Mouse (Mus musculus) forebrain, embryonic 14.5 days (tissue): ENCODE measurements at regions not wholly inside any gene's neighbourhood (a gene's known extent, or its start where the extent isn't known, plus 50 kb on each side); places are given as distances from the start of the nearest gene placed in this dataset.

Experiments used
- ATAC-seq: fragments of 200-750 bp; cut with Nextera tagmentation; 2 replicates; pipeline ENCODE4 v1.8.0; 2017; ENCODE audit warnings: mild to moderate bottlenecking, moderate library complexity
- DNase-seq: peaks from one replicate; pipeline ENCODE4 v3.0.0-alpha.2; 2015; ENCODE audit warnings: low spot score
- H3K27ac ChIP-seq: fragments of 300-500 bp; sonication (generic); 2 replicates; pipeline ENCODE4 v1.5.1; 2014; ENCODE audit warnings: low read depth, mild to moderate bottlenecking, control low read depth, low read length, moderate library complexity
- H3K27me3 ChIP-seq: fragments of 300-500 bp; sonication (generic); replicated peaks from 2 replicates; pipeline ENCODE4 v1.6.1; 2014; ENCODE audit warnings: low read length, control low read depth, mixed read lengths; ENCODE audit not compliant: control insufficient read depth, insufficient read depth
- H3K36me3 ChIP-seq: fragments of 300-500 bp; sonication (generic); 2 replicates; pipeline ENCODE4 v1.6.1; 2014; ENCODE audit warnings: low read length, control low read depth; ENCODE audit not compliant: control insufficient read depth, insufficient read depth
- H3K4me1 ChIP-seq: fragments of 300-500 bp; sonication (generic); 2 replicates; pipeline ENCODE4 v1.6.1; 2014; ENCODE audit warnings: antibody characterized with exemption, low read length, control low read depth; ENCODE audit not compliant: control insufficient read depth, insufficient read depth
- H3K4me2 ChIP-seq: fragments of 300-500 bp; sonication (generic); 2 replicates; pipeline ENCODE4 v1.6.1; 2014; ENCODE audit warnings: mild to moderate bottlenecking, control low read depth, low read length
- H3K4me3 ChIP-seq: fragments of 300-500 bp; sonication (generic); 2 replicates; pipeline ENCODE4 v1.5.1; 2014; ENCODE audit warnings: low read depth, low read length, control low read depth
- H3K9ac ChIP-seq: fragments of 300-500 bp; sonication (generic); 2 replicates; pipeline ENCODE4 v1.6.1; 2014; ENCODE audit warnings: mild to moderate bottlenecking, low read length, control low read depth, moderate library complexity
- H3K9me3 ChIP-seq: fragments of 300-500 bp; sonication (generic); replicated peaks from 2 replicates; pipeline ENCODE4 v1.6.1; 2016; ENCODE audit warnings: low read length, control low read depth, mixed read lengths; ENCODE audit not compliant: control insufficient read depth
- WGBS: fragments of 180-500 bp; shearing (Covaris S2); extraction: QIAGEN DNeasy Blood & Tissue Kit; methylation state at CpG from one replicate; pipeline ENCODE4 v1.1.7; 2014; 5-methylcytosine and 5-hydroxymethylcytosine counted together

DNA sequence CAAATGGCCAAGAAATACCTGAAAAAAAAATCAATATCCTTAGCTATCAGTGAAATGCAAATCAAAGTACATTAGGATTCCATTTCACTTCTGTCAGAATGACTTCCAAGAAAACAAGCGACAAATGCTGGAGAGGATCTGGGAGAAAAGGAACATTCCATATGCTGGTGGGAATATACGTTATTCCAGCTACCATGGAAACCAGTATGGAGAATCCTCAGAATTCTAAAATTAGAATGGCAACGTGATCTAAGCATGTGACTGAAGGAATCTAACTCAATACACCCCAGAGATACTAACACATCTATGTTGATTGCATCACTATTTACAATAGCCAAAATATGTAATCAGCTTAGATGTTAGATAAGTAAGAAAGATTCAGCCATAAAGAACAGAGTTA lies 146.1 kb upstream of the Sox14 start:
- no peak overlapping the region for H3K9ac ChIP-seq
- H3K36me3 ChIP-seq = no peaks in the 10 kb centered on the region
- no peak overlapping the region for H3K4me2 ChIP-seq
- no peak overlapping the region for H3K4me3 ChIP-seq
- H3K27ac ChIP-seq = no peak overlapping the region
- WGBS = 73% methylated on average over 3 of the region's 3 CpGs
- ATAC-seq (no peak; the same call in 1 of the 2 replicates), DNase-seq (peak; percentile 62)
- no peaks in the 10 kb centered on the region for H3K27me3 ChIP-seq
- H3K4me1 ChIP-seq = no peaks in the 10 kb centered on the region
- no peaks in the 10 kb centered on the region for H3K9me3 ChIP-seq

DNA sequence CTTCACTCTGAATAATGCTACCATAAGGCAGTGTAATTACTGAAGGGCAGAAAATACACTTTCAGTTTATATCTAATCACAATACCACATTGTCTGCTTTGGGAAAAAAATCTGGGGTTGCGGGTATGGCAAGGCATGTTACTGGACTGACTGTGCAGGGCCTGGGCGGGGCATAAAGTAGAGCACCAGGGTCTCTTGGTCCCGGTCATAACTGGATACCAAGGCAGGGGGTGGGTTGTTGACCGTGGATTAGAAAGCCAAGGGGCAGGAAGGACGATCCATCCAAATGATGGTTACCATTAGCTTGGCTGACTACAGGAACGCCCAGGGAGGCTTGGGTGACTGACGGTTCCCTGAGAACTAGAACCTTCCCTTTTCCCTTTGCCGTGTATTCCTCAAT lies 119.2 kb upstream of the Sox14 start:
- peaks cover 13% of the 10 kb centered on the region for H3K4me1 ChIP-seq
- WGBS = 36% methylated on average over 8 of the region's 8 CpGs
- no peaks in the 10 kb centered on the region for H3K36me3 ChIP-seq
- H3K27me3 ChIP-seq = 0 out of 2 replicates have a peak, but pooled peaks cover 7% of the 10 kb centered on the region
- H3K4me2 ChIP-seq = peak overlapping the region; percentile 55
- ATAC-seq (no peak), DNase-seq (peak; percentile 11)
- no peaks in the 10 kb centered on the region for H3K9me3 ChIP-seq
- H3K27ac ChIP-seq = no peak overlapping the region
- peak overlapping the region; percentile 9; the same call in 1 of the 2 replicates for H3K4me3 ChIP-seq
- no peak overlapping the region for H3K9ac ChIP-seq

DNA sequence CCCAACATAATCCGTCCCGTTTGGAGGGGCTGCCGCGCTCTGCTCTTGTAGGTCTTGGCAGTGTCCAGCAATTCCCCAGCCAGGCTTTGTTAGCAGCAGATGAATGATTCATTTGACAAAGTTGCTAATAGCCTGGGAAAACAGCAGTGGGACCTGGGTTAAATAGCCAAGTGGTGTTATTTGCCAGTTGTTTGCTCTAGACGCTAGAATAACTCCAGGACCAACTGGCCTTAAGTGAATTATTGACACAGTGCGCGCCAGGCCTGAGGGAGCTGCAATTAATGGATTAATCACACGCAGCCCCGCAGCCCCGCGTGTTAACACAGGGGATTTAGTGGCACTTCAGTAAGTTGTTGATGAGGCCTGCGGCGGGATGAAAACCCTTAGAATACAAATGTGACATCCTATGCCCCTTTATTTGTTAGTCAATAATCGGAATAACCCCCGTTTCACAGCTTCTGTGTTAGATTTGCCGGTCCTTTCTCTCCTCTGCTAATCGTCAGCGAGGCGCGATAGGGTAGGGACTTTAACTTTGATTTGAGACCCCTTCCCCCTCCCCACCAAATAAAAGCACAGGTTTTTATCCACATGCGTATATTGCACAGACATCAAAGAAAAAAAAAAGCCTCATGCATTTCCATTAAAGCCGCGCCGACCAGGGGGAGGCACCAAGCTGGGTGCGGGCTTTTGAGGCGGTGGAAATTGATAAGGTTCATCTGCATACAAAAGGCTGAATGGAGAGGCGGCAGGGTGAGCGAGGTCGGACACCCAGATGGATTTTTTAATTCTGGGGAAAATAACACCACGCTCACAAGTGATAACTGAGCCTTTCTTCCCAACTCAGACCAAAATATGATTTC lies 118.5 kb upstream of the Sox14 start:
- Histone ChIP-seq H3K4me3 (peak overlapping the region; percentile 9), H3K9me3 (no peaks in the 10 kb centered on the region), H3K36me3 (no peaks in the 10 kb centered on the region), H3K27me3 (0 out of 2 replicates have a peak, but pooled peaks cover 7% of the 10 kb centered on the region), H3K27ac (0 out of 2 replicates have a peak overlapping the region, but pooled peaks have one; percentile 18), H3K4me2 (peak overlapping the region; percentile 55), H3K4me1 (peaks cover 13% of the 10 kb centered on the region), H3K9ac (peak overlapping the region; percentile 47; the same call in 1 of the 2 replicates)
- WGBS = under 1% methylated on average over 30 of the region's 30 CpGs
- peak; percentile 89 for DNase-seq
- peak; percentile 92 for ATAC-seq

GRCm38 (mm10) chr9:99987376-99987775 lies 111.4 kb upstream of the Sox14 start:
- no peak overlapping the region for H3K9ac ChIP-seq
- no peak overlapping the region for H3K27ac ChIP-seq
- DNase-seq (no peak), ATAC-seq (no peak)
- no peak overlapping the region for H3K4me3 ChIP-seq
- no peaks in the 10 kb centered on the region for H3K4me1 ChIP-seq
- H3K9me3 ChIP-seq = peaks cover 4% of the 10 kb centered on the region; the same call in 1 of the 2 replicates
- H3K27me3 ChIP-seq = 0 out of 2 replicates have a peak, but pooled peaks cover 3% of the 10 kb centered on the region
- 25% methylated on average over 1 of the region's 1 CpGs for WGBS
- H3K36me3 ChIP-seq = no peaks in the 10 kb centered on the region
- H3K4me2 ChIP-seq = no peak overlapping the region

DNA sequence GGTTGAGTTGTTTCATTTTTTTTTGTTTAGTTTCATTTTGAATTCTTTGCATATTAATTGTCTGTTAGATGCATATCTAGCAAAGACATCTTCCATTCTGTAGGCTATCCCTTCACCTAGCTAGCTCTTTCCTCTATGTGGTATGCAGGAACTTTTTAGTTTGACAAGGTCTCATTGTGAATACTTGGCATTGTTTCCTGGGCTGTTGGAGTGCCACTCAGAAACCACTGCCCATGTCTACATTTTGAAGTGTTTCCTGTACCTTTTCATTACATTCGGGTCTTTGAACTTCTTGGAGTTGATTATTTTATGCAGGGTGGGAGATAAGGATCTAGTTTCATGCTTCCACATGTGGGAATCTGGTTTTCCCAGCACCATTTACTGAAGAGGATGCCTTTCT lies 104.8 kb upstream of the Sox14 start:
- ATAC-seq (no peak), DNase-seq (no peak)
- WGBS = 72% methylated on average over 1 of the region's 1 CpGs
- no peak overlapping the region for H3K9ac ChIP-seq
- no peaks in the 10 kb centered on the region for H3K4me1 ChIP-seq
- no peaks in the 10 kb centered on the region for H3K36me3 ChIP-seq
- no peak overlapping the region for H3K27ac ChIP-seq
- H3K4me3 ChIP-seq = no peak overlapping the region
- H3K27me3 ChIP-seq = no peaks in the 10 kb centered on the region
- H3K9me3 ChIP-seq = no peaks in the 10 kb centered on the region
- no peak overlapping the region for H3K4me2 ChIP-seq

GRCm38 (mm10) chr9:99961561-99961960 lies 85.6 kb upstream of the Sox14 start:
- Histone ChIP-seq H3K36me3 (no peaks in the 10 kb centered on the region), H3K27ac (no peak overlapping the region), H3K4me2 (no peak overlapping the region), H3K4me3 (no peak overlapping the region), H3K4me1 (no peaks in the 10 kb centered on the region), H3K9ac (no peak overlapping the region), H3K9me3 (no peaks in the 10 kb centered on the region), H3K27me3 (0 out of 2 replicates have a peak, but pooled peaks cover 3% of the 10 kb centered on the region)
- ATAC-seq (no peak), DNase-seq (peak; percentile 4)

DNA sequence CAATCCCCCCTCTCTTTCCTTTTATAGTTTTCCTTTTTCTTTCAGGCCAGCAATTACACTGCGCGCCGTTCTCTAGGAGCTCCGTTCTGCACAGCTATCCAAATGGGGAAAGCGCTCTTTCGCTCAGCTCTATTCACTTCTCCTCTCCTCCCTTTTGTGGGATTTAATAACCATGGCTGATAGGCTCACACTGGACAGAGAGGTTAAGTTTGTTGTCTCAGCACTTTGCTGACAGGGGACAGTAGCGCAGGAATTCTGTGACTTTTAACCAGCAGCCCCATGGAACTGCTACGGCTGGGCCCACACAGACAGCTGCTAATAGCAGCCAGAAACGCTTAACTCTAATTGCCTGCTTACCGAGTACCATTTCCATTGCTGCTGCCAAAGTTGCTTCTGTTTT lies 78.8 kb upstream of the Sox14 start:
- ATAC-seq (peak; percentile 79), DNase-seq (peak; percentile 70)
- H3K27ac ChIP-seq = peak overlapping the region; percentile 53; the same call in 1 of the 2 replicates
- peaks cover 4% of the 10 kb centered on the region; the same call in 1 of the 2 replicates for H3K4me1 ChIP-seq
- H3K9ac ChIP-seq = no peak overlapping the region
- WGBS = 4% methylated on average over 10 of the region's 10 CpGs
- H3K36me3 ChIP-seq = no peaks in the 10 kb centered on the region
- 0 out of 2 replicates have a peak, but pooled peaks cover 3% of the 10 kb centered on the region for H3K27me3 ChIP-seq
- peak overlapping the region; percentile 43 for H3K4me2 ChIP-seq
- 0 out of 2 replicates have a peak overlapping the region, but pooled peaks have one; percentile 3 for H3K4me3 ChIP-seq
- H3K9me3 ChIP-seq = no peaks in the 10 kb centered on the region

DNA sequence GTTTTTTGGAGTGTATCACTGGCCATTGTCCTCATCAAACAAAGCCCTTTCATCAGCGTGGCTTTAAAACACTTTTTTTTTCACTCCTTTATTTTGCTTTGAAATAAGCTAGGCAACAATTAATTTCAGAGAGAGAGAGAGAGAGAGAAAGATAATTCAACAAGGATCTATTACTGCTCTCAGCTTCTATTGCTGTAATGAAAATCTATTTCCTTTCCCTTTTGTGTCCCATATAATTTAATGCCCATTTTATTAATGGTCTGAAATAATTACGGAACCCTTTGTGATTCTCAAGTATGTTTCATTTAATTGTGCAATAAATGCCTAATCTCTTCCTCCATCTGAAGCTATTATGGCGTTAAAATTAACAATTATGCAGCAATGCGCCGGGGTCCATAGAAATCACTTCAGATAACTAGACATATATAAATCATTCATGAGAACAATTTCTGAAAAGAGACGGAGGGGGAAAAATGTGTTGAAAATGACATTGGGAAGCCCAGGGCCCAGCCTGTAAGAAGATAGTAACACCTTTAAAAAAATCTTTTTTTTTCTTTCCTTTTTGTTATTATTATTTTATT lies 78.2 kb upstream of the Sox14 start:
- H3K9ac ChIP-seq = no peak overlapping the region
- peak overlapping the region; percentile 59; the same call in 1 of the 2 replicates for H3K27ac ChIP-seq
- H3K4me2 ChIP-seq = peak overlapping the region; percentile 43; the same call in 1 of the 2 replicates
- DNase-seq (peak; percentile 77), ATAC-seq (peak; percentile 61)
- H3K27me3 ChIP-seq = 0 out of 2 replicates have a peak, but pooled peaks cover 3% of the 10 kb centered on the region
- no peaks in the 10 kb centered on the region for H3K36me3 ChIP-seq
- 4% methylated on average over 6 of the region's 6 CpGs for WGBS
- no peak overlapping the region for H3K4me3 ChIP-seq
- H3K9me3 ChIP-seq = no peaks in the 10 kb centered on the region; the same call in 1 of the 2 replicates
- peaks cover 4% of the 10 kb centered on the region; the same call in 1 of the 2 replicates for H3K4me1 ChIP-seq
